Mouse (Mus musculus) embryonic fibroblast, embryonic 13.5 days (primary cell): ENCODE data around the gene Gm21083.
"Not testable (repeated sequence)": the region's sequence is repeated elsewhere in the genome, so short reads cannot be mapped to it uniquely, and the experiment has no call there.

ENCODE experiments used
- CTCF ChIP-seq: IDR thresholded peaks from 2 replicates; pipeline ENCODE4 v1.5.1; 2011; ENCODE audit warnings: mild to moderate bottlenecking, control low read depth, low read length, moderate library complexity, borderline replicate concordance; ENCODE audit not compliant: insufficient read depth
- POLR2A ChIP-seq: IDR thresholded peaks from 2 replicates; pipeline ENCODE4 v1.6.1; 2011; ENCODE audit warnings: low read depth, mild to moderate bottlenecking, control low read depth, low read length, moderate library complexity

DNA sequence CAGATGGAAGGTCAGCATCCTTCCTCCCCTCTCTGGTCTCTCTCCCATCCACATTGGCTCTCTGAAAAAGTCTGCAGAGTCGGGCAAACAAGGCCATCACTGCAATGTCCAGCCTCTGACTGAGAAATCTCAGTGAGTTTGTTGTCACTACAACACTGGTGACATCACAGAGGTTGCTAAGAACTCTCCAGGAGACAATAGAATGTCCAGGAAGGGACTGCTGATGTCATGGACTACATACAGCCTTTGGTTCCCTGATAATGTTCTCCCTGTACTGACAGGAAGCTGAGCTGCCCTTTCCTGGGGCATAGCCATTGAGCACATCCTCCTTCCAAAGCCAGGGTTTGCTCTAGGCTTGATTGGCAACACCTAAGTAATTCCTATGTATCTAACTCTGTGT, 48.0 kb upstream of the Gm21083 start, which contains the start of gene Gm21190:
- not testable (repeated sequence) for TF ChIP-seq CTCF, POLR2A
